In the genomic region with DNA sequence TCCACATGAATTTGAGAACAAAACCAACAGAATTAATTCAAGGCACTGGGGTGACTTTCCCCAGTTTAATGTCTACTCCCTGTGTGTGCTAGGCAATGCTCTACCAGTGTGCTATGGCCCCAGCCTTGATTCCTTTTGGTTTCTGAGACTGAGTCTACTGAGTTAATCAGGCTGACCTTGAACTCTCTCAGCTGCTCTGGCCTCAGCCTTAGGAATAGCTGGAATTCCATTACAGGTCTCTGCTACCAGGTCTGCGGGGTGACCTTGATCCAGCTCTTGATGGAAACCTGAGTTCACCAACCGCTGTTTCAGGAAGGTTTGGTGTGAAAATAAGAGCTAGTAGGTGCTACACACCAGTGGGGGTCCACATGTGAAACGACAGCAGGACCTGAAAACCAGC, we compare ENCODE assay signal across 17 mouse cellular contexts. TPM values are rescaled to one million over a fixed set of nuclear protein-coding genes. Genes with fewer than 3 reads are reported as not detected.
"Had no signal": no experiment of that assay in that cellular context is flagged by ENCODE, and none has a peak within 500 bp of the region (broad histone marks: within the 10 kb centered on the region; RNA-seq: fewer than 3 reads in every experiment).

No protein-coding gene starts in this region.

- ATAC-seq: liver, embryonic 12.5 days; midbrain, embryonic 13.5 days had no signal

- H3K9ac ChIP-seq: liver, embryonic 12.5 days; liver, embryonic 15.5 days; lung, embryonic 15.5 days; midbrain, embryonic 13.5 days; neural tube, embryonic 13.5 days had no signal

- H3K9me3 ChIP-seq: limb, embryonic 10.5 days; liver, embryonic 12.5 days; liver, embryonic 15.5 days; lung, embryonic 15.5 days; midbrain, embryonic 13.5 days; neural tube, embryonic 13.5 days had no signal

- H3K36me3 ChIP-seq: limb, embryonic 10.5 days; limb, embryonic 13.5 days; liver, embryonic 12.5 days; liver, embryonic 15.5 days; lung, embryonic 15.5 days; midbrain, embryonic 13.5 days; neural tube, embryonic 13.5 days had no signal

- H3K4me1 ChIP-seq: liver, embryonic 15.5 days had no signal

- H3K4me3 ChIP-seq: layer of hippocampus, adult 2 months; liver, embryonic 15.5 days; neural tube, embryonic 13.5 days had no signal

- H3K27ac ChIP-seq: layer of hippocampus, adult 2 months; limb, embryonic 10.5 days; limb, embryonic 13.5 days; liver, embryonic 12.5 days; liver, embryonic 15.5 days; lung, embryonic 15.5 days; macrophage; midbrain, embryonic 13.5 days; neural tube, embryonic 13.5 days had no signal

- DNase-seq: kidney, adult 9 months; kidney, postnatal 25 days; layer of hippocampus, adult 9-11 months; liver; lung, adult 18-20 months; thymus, adult 18-20 months; thymus, postnatal 14 days; thymus, postnatal 4 days had no signal

RNA-seq across cellular contexts. Expression of gene Tead4, which starts 1.3 kb away (rescaled TPM):
- polyA plus RNA-seq: macrophage had no signal
